Mouse (Mus musculus) G1E-ER4 (cell line): ENCODE measurements around the gene Il31ra. TPM values are rescaled to one million over a fixed set of nuclear protein-coding genes. Genes with fewer than 3 reads are reported as not detected.

Experiments used
- GATA1 ChIP-seq: IDR thresholded peaks from one replicate; pipeline ENCODE4 v1.8.0; 2012; ENCODE audit warnings: low read length, inconsistent platforms
- polyA plus RNA-seq: library from polyadenylated mRNA; stranded (reverse); fragments of >175 nt; gene quantifications from 2 replicates; pipeline ENCODE4 v1.2.3, GENCODE M21; 2012

Il31ra gene
- polyA plus RNA-seq, 1 experiment = not detected

GRCm38 (mm10) chr13:112527186-112527585 is 67.0 kb downstream of the Il31ra start:
- no peak for TF ChIP-seq GATA1

GRCm38 (mm10) chr13:112523346-112523970 is 70.7 kb downstream of the Il31ra start:
- TF ChIP-seq GATA1 = no peak

DNA sequence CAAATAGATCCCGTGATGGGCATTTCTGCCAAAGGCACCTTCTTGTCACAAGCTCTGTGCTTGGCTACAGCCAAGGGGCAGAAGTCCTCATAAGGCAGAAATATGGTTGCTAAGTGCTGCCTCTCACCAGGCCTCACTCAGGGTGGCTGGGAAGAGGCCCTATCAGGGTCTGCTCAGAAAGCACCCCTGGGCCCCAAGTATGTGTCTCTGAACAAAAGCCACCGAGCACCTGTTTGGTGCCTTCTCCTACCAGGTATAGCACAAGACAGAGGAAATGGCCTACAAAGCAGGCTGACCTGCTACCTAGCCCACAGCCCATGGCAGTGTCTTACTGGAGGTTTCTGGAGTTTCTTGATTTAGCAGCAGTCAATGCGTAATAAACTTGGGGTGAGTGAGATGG is 71.3 kb downstream of the Il31ra start:
- no peak for TF ChIP-seq GATA1

DNA sequence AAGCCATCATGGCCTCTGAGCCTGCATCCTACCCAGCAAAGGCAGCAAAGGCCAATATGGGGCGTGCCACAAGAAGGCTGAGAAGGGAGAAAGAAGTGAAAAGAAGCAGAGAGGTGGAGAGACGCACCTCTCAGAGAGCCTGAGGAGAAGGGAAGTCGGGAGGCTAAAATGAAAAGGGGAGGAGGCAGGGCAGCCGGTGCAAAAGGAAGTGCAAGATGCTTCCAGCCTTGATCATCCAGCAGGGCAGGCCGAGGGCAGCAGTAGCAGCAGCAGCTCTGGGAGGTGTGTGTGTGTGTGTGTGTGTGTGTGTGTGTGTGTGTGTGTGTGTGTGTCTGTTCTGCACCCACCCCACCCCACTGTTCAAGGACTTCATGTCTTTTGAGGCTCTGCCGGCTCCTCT is 71.9 kb downstream of the Il31ra start:
- TF ChIP-seq GATA1 = no peak

- TF ChIP-seq GATA1 = no peak
These were observed 79.6 kb downstream of the Il31ra start for GRCm38 (mm10) chr13:112514546-112514945.

DNA sequence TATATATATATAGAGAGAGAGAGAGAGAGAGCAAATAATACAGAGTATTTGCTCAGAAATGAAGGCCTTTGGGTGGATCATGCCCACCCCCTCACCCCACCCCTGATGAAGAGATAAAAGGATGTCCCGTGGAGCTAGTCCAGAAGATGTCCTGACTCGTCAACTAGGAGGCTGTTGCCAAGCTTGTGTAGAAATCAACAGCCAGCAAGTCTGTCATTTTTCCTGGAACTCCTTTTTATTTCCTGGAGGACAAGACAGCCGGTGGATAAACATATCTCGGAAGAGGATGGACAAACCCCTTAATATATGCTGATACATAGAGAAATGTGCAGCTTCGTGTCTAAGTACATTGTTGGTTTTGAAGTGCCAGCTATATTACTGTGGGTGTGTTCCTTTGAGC is 81.3 kb downstream of the Il31ra start:
- TF ChIP-seq GATA1 = no peak

DNA sequence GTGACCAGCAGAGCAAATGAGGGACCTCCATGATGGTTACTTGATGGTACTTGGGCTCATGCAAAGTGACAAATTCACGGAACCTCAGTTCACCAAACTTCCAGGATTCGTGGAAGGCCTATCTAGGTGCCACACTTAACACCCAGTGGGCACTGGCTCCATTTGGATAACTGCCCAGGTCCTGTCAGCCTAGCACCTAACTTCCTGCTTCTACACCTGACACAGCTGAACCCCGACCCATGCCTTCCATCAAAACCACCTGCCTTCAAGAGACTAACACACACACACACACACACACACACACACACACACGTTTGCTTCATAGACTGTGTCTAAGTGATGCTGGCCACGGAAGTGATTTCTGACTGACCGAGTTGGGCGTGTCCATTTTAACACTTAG is 82.3 kb downstream of the Il31ra start:
- no peak for TF ChIP-seq GATA1

GRCm38 (mm10) chr13:112511261-112511660 is 82.9 kb downstream of the Il31ra start:
- TF ChIP-seq GATA1 = no peak

- TF ChIP-seq GATA1 = no peak
These were observed 83.5 kb downstream of the Il31ra start for GRCm38 (mm10) chr13:112510437-112511212.

- TF ChIP-seq GATA1 = no peak
These were observed 84.7 kb downstream of the Il31ra start for GRCm38 (mm10) chr13:112509465-112509864.

DNA sequence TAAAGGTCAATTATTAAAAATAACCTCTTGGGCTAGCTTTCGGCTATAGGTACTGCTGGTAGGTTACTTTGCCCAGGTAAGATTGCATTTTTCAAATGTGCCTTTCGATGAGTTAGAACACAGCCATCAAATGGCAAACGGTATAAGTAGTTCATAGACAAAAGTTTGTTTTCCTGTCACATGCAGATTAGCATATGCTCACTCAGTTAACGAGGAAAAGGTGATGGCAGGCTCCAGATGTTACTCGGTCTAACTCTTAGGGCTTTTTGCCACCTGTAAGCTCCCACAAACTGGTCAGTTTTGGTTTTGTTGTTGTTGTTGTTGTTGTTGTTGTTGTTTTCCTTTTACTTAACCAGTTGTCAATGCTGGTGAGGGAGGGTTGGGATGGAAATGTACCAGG is 85.7 kb downstream of the Il31ra start:
- TF ChIP-seq GATA1 = no peak

- no peak for TF ChIP-seq GATA1
These were observed 86.5 kb downstream of the Il31ra start for GRCm38 (mm10) chr13:112507691-112508090.

- TF ChIP-seq GATA1 = no peak
These were observed 87.4 kb downstream of the Il31ra start for GRCm38 (mm10) chr13:112506766-112507165.

DNA sequence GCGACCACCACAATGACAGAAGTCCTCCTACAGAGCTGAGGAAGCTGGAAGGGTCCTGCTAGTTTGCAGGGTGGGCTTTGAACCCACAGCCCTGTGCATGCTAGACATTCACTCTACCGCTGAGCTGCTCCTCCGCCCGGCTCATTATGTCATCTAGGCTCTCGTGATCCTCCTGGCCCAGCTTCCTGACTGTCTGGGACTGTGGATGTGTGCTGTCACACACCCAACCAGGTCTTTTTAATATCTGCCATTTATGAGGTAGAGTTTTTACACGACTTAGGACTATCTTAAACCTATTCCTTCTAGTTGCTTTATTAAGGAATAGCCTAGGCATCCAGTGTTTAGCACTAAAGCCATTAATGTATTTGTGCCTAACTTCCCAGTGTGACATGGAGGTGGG is 88.7 kb downstream of the Il31ra start:
- TF ChIP-seq GATA1 = no peak

GRCm38 (mm10) chr13:112503846-112504245 is 90.3 kb downstream of the Il31ra start:
- TF ChIP-seq GATA1 = no peak

DNA sequence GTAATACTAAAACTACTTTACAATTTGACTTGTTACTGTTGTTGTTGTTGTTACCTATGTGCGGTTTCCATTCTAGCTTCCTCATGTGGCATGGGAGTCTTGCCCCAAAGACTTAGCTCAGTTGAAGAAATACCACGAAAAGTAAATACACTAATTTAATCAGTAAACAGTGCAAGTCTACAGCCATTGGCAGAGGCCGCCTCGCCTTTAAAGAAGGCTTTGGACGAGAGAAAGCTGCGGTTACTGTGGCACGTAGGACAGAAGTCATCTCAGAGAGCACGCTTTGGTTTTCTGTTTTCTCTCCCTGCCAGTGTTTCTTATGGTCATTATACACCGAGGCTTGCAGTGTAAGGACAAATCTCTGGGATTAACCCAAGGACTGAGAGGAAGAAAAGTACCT is 93.7 kb downstream of the Il31ra start:
- TF ChIP-seq GATA1 = no peak

GRCm38 (mm10) chr13:112500027-112500426 is 94.1 kb downstream of the Il31ra start:
- no peak for TF ChIP-seq GATA1
